Mouse (Mus musculus) ES-Bruce4 (cell line): ENCODE results near the gene Wfs1.

Experiments
- CTCF ChIP-seq: IDR thresholded peaks from one replicate; pipeline ENCODE4 v1.8.1; 2011; ENCODE audit warnings: low read depth, low read length
- EP300 ChIP-seq: IDR thresholded peaks from 2 replicates; pipeline ENCODE4 v1.6.1; 2011; ENCODE audit warnings: low read depth, low read length; ENCODE audit not compliant: insufficient read depth
- POLR2A ChIP-seq: IDR thresholded peaks from one replicate; pipeline ENCODE4 v1.8.1; 2011; ENCODE audit warnings: low read length; ENCODE audit not compliant: insufficient read depth

- TF ChIP-seq EP300 (no peak), CTCF (peak; percentile 43), POLR2A (no peak)
These were observed 46.6 kb downstream of the Wfs1 start for GRCm38 (mm10) chr5:36942446-36942845.
